Mouse (Mus musculus) small intestine, adult 2 months (tissue): ENCODE data around the gene Neil1.

Source experiments
- CTCF ChIP-seq: fragments of 200-500 bp; IDR thresholded peaks from 2 replicates; pipeline ENCODE4 v1.5.1; 2012; ENCODE audit warnings: low read depth, mild to moderate bottlenecking, control low read depth, inconsistent platforms, low read length, moderate library complexity, mixed read lengths; ENCODE audit not compliant: insufficient replicate concordance, insufficient read length; ENCODE audit errors: extremely low read depth
- POLR2A ChIP-seq: fragments of 200-500 bp; IDR thresholded peaks from 2 replicates; pipeline ENCODE4 v1.6.1; 2012; ENCODE audit warnings: low read depth, mild to moderate bottlenecking, control low read depth, inconsistent platforms, low read length, moderate library complexity

- TF ChIP-seq CTCF: no peak
- TF ChIP-seq POLR2A: no peak
Measured at GRCm38 (mm10) chr9:57156823-57157222, 8.7 kb upstream of the Neil1 start.
